Mouse (Mus musculus) ES-E14 (cell line): ENCODE results near the gene Sh3d19. TPM values are rescaled to one million over a fixed set of nuclear protein-coding genes. Genes with fewer than 3 reads are reported as not detected.

Source experiments
- DNase-seq: peaks from one replicate; pipeline ENCODE4 v3.0.0-alpha.2; 2013; ENCODE audit warnings: low read depth, low spot score
- H3K27ac ChIP-seq: 2 replicates; pipeline ENCODE4 v1.5.1; 2012; ENCODE audit warnings: low read depth, mild to moderate bottlenecking, low read length, moderate library complexity, mixed read lengths; ENCODE audit not compliant: poor library complexity, insufficient read depth, severe bottlenecking
- H3K36me3 ChIP-seq: 2 replicates; pipeline ENCODE4 v1.6.1; 2012; ENCODE audit warnings: mild to moderate bottlenecking, low read length, moderate library complexity, mixed read lengths; ENCODE audit not compliant: control insufficient read depth, poor library complexity, insufficient read depth, severe bottlenecking
- H3K4me1 ChIP-seq, 2 experiments: fragments of 150-350 bp in 1 of 2; sonication (generic) in 1 of 2; 2 replicates each; pipeline ENCODE4 v1.6.1; 2012; ENCODE audit warnings: low read length in 2 of 2, mild to moderate bottlenecking in 1 of 2, mixed read lengths in 1 of 2; ENCODE audit not compliant: control insufficient read depth in 2 of 2, insufficient read depth in 2 of 2, poor library complexity in 1 of 2
- H3K4me3 ChIP-seq, 2 experiments: fragments of 150-350 bp in 1 of 2; sonication (generic) in 1 of 2; 2 replicates each; pipeline ENCODE4 v1.5.1; 2012; ENCODE audit warnings: low read length in 2 of 2, low read depth in 1 of 2, mild to moderate bottlenecking in 1 of 2, mixed read lengths in 1 of 2; ENCODE audit not compliant: insufficient read depth in 1 of 2, poor library complexity in 1 of 2, severe bottlenecking in 1 of 2
- H3K9ac ChIP-seq: 2 replicates; pipeline ENCODE4 v1.6.1; 2012; ENCODE audit warnings: low read depth, mild to moderate bottlenecking, low read length, mixed read lengths; ENCODE audit not compliant: poor library complexity, insufficient read depth, severe bottlenecking
- H3K9me3 ChIP-seq: fragments of 150-350 bp; sonication (generic); 2 replicates; pipeline ENCODE4 v1.6.1; 2012; ENCODE audit warnings: low read depth, mild to moderate bottlenecking, low read length; ENCODE audit not compliant: control insufficient read depth, insufficient read depth
- CHD2 ChIP-seq: IDR thresholded peaks from 2 replicates; pipeline ENCODE4 v1.6.1; 2014; ENCODE audit warnings: mild to moderate bottlenecking, low read depth, low read length, inconsistent platforms
- HCFC1 ChIP-seq: IDR thresholded peaks from 2 replicates; pipeline ENCODE4 v1.6.1; 2012; ENCODE audit warnings: low read length, inconsistent platforms, borderline replicate concordance; ENCODE audit not compliant: insufficient read depth
- MAFK ChIP-seq: IDR thresholded peaks from 2 replicates; pipeline ENCODE4 v1.6.1; 2014; ENCODE audit warnings: mild to moderate bottlenecking, low read depth, low read length, inconsistent platforms; ENCODE audit not compliant: insufficient read depth
- ZC3H11A ChIP-seq: IDR thresholded peaks from 2 replicates; pipeline ENCODE4 v1.6.1; 2012; ENCODE audit warnings: low read depth, mild to moderate bottlenecking, inconsistent platforms, low read length, borderline replicate concordance
- ZNF384 ChIP-seq: IDR thresholded peaks from 2 replicates; pipeline ENCODE4 v1.6.1; 2012; ENCODE audit warnings: low read depth, low read length, inconsistent platforms
- in situ Hi-C, 2 experiments: fragments of 600-800 bp; cut with MboI; formaldehyde crosslinking; loops; one replicate each; pipeline ENCODE4 v1.15.1; 2025; ENCODE audit warnings: low sequenced_read_pairs in 2 of 2, inconsistent platforms in 1 of 2; ENCODE audit not compliant: unreplicated experiment in 2 of 2
- total RNA-seq: library from RNA; depleted of rRNA; stranded (reverse); fragments of 300-350 nt; gene quantifications from 2 replicates; pipeline ENCODE4 v1.2.3, GENCODE M21; 2012

Gene Sh3d19
- total RNA-seq, 1 experiment = 13.2 TPM

DNA sequence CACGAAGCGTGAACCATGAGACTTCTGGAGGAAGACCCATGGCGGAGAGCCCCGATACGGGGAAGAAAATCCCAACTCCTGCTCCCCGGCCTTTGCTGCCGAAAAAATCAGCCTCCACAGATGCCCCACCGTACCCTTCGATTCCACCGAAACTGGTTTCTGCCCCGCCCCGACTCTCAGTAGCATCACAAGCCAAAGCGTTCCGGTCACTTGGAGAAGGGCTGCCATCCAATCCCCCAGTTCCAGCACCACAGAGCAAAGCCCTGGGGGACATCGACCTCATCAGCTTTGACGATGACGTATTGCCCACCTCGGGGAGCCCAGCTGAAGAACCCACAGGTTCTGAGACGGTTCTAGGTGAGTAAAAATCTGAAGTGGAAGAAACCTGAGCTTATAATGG lies 114.1 kb downstream of the Sh3d19 start:
- H3K9ac ChIP-seq = no peak overlapping the region
- no peak for DNase-seq
- no peak overlapping the region for H3K27ac ChIP-seq
- no peak overlapping the region for H3K4me3 ChIP-seq
- H3K9me3 ChIP-seq = no peaks in the 10 kb centered on the region
- TF ChIP-seq HCFC1 (no peak), ZC3H11A (no peak), MAFK (no peak), ZNF384 (no peak), CHD2 (no peak)
- peaks cover 7% of the 10 kb centered on the region; the same call in 1 of the 2 replicates for H3K36me3 ChIP-seq
- no peaks in the 10 kb centered on the region for H3K4me1 ChIP-seq
- in situ Hi-C loops = no loop called here

DNA sequence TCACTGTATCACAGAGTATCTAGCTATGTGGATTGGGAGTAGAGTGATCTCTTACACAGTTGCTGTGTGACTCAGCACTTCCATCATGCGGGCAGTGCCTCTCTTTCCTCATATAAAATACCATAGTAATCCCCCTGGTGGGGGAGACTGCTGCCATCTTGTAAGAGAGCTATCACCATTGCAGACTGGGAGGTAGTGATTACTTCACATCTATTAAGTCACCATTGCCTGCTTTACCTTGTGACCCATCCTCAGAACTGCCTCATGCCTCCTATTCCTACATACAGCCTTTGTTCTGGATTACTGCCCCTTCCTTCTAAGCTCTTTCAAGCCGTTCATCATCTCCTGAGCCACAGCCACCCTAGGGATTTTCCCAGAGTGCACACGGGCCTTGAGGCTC lies 117.0 kb downstream of the Sh3d19 start:
- in situ Hi-C loops = no loop called here
- no peak for DNase-seq
- no peak overlapping the region for H3K9ac ChIP-seq
- TF ChIP-seq HCFC1 (no peak), ZC3H11A (no peak), MAFK (no peak), CHD2 (no peak), ZNF384 (no peak)
- H3K4me3 ChIP-seq = no peak overlapping the region
- H3K36me3 ChIP-seq = peaks cover 7% of the 10 kb centered on the region; the same call in 1 of the 2 replicates
- H3K27ac ChIP-seq = no peak overlapping the region
- H3K9me3 ChIP-seq = no peaks in the 10 kb centered on the region
- no peaks in the 10 kb centered on the region for H3K4me1 ChIP-seq

DNA sequence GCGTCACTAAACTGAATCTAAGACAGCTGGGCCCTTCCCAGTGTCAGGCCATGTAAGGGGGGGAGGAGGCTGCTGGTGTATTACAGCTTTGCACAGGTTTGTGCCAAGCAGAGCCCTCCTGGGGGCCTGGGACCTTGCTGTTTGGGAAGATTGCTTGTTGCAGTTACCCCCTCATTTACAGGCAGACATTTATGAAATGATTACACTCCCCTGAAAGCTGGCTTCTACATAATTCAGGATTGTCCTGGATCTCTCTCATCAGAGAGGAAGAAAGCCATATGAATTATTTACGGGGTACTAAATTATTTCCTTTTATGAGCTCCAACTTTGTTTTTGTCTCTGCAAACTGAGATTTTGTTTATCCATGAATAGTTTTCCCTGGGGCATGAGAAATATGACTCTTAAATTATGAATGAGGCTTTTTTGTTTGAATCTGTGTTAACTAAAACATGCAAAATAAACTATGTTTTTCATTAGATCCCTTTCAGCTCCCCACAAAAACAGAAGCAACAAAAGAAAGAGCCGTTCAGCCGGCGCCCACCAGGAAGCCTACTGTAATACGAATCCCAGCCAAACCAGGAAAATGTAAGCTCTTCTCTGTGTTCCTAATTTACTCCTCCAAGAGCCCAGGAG lies 122.4 kb downstream of the Sh3d19 start:
- TF ChIP-seq HCFC1 = no peak
- TF ChIP-seq ZC3H11A = no peak
- no peaks in the 10 kb centered on the region for H3K4me1 ChIP-seq
- no peak for DNase-seq
- H3K9ac ChIP-seq = no peak overlapping the region
- H3K36me3 ChIP-seq = peaks cover 3% of the 10 kb centered on the region; the same call in 1 of the 2 replicates
- H3K4me3 ChIP-seq = no peak overlapping the region
- in situ Hi-C loops = no loop called here
- no peaks in the 10 kb centered on the region for H3K9me3 ChIP-seq
- no peak overlapping the region for H3K27ac ChIP-seq

DNA sequence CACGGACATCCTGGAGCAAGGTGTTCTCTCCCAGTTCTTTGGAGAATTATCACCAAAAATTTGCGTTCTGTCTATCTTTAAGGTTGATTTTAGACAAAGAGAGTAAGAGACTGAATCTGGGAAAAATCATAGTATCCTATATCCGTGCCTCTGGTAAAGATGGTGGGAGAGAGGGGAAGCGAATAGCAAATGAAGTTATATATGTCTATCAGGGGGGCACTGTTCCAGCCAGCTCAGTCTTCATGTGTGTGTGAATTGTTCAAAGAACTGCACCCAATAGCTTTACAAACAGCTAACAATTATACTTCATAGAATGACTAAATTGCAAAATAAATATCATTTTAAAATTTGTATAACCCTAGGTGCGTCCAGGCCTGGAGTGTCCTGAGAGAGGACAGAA lies 123.0 kb downstream of the Sh3d19 start:
- no peak overlapping the region for H3K4me3 ChIP-seq
- H3K4me1 ChIP-seq = no peaks in the 10 kb centered on the region

DNA sequence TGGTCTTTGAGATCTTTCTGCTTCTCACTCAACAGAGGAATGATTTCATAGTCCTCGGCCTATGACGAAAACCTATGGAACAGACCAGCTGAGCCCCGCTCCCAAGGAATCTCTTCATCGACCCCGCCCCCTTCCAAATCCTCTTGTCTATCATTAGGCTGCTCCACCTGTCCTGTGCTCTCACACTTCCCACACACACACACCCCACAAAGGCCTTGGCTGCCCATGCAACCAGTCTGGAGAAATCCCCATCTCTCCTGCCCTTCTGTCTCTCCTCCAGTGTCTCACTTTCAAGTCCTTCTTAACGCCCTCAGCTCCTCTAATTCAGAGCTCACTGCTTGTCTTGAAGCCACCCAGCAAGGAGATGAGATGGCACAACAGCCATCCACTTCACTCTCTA lies 131.0 kb downstream of the Sh3d19 start:
- Histone ChIP-seq H3K27ac (no peak overlapping the region), H3K4me1 (no peaks in the 10 kb centered on the region), H3K4me3 (no peak overlapping the region), H3K9me3 (no peaks in the 10 kb centered on the region), H3K36me3 (peaks cover 6% of the 10 kb centered on the region; the same call in 1 of the 2 replicates), H3K9ac (no peak overlapping the region)
- in situ Hi-C loops = loop anchor here in 1 of 2 experiments (25.0 kb wide), 1 partner anchor 390 kb away; no protein-coding TSS in a partner anchor
- no peak for DNase-seq
- no peak for TF ChIP-seq ZNF384
- TF ChIP-seq CHD2 = no peak
- no peak for TF ChIP-seq HCFC1
- no peak for TF ChIP-seq ZC3H11A
- TF ChIP-seq MAFK = no peak

More for the DNA sequence above, 123.0 kb downstream of the Sh3d19 start:
- in situ Hi-C loops = no loop called here
- H3K27ac ChIP-seq = no peak overlapping the region
- DNase-seq = no peak
- H3K9ac ChIP-seq = no peak overlapping the region
- H3K36me3 ChIP-seq = peaks cover 3% of the 10 kb centered on the region; the same call in 1 of the 2 replicates
- no peaks in the 10 kb centered on the region for H3K9me3 ChIP-seq
- TF ChIP-seq ZC3H11A (no peak), MAFK (no peak), HCFC1 (no peak), CHD2 (no peak), ZNF384 (no peak)
